Comparison of ENCODE assay signal across 26 mouse cellular contexts in the genomic region with DNA sequence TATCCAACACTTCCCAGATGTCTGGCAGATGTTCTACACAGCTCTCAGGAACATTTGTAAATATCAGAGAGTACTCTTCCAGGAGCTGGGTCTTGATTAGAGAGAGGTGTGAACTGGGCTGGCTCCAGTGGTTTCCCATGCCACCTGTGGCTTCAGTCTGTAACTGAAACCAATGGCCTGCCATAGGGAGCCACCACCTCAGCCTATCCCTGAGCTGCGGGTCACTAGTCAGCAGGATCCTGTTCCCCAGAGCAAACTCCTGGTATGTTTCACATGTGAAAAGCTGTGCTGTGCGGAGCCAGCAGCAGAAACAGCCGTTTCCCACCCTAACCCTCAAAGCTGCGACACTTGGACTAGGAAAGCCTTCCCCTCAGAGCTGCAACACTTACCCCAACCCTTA. TPM values are rescaled to one million over a fixed set of nuclear protein-coding genes. Genes with fewer than 3 reads are reported as not detected.
DNase-seq lines count a peak whose midpoint lies in the region; ATAC-seq and TF ChIP-seq lines count a peak whose summit lies in the region.
"Had no signal": no experiment of that assay in that cellular context is flagged by ENCODE, and none has a peak within 500 bp of the region (broad histone marks: within the 10 kb centered on the region; RNA-seq: fewer than 3 reads in every experiment).

No protein-coding gene starts in this region.

- H3K4me1 ChIP-seq in kidney, embryonic 14.5 days (ENCODE audit: control insufficient read depth, insufficient read depth, low read length), result no peaks in the 10 kb centered on the region; the same call in 1 of the 2 replicates
- H3K4me1 ChIP-seq in kidney, postnatal 0 days (replicated peaks; ENCODE audit: insufficient read depth, low read length), result no peaks in the 10 kb centered on the region
- H3K4me1 ChIP-seq in intestine, embryonic 16.5 days (ENCODE audit: control insufficient read depth, insufficient read depth, low read length), result peaks cover 5% of the 10 kb centered on the region; the same call in 1 of the 2 replicates
- peaks cover 10% of the 10 kb centered on the region; the same call in 1 of the 2 replicates for H3K4me1 ChIP-seq in embryonic facial prominence, embryonic 10.5 days
- H3K4me1 ChIP-seq: embryonic facial prominence, embryonic 13.5 days; forebrain, embryonic 12.5 days; forebrain, embryonic 15.5 days; hindbrain, embryonic 12.5 days; hindbrain, embryonic 15.5 days had no signal

- 43% methylated on average over 4 of the region's 4 CpGs for WGBS in kidney, embryonic 14.5 days
- 42% methylated on average over 4 of the region's 4 CpGs for WGBS in kidney, postnatal 0 days
- WGBS in intestine, embryonic 16.5 days, result 75% methylated on average over 4 of the region's 4 CpGs
- WGBS in embryonic facial prominence, embryonic 10.5 days, result 79% methylated on average over 4 of the region's 4 CpGs

- ATAC-seq in kidney, embryonic 14.5 days (ENCODE audit: low FRiP score, low TSS enrichment), result peak; percentile 79
- 0 out of 2 replicates have a peak, but pooled peaks have one; percentile 49 for ATAC-seq in kidney, postnatal 0 days (replicated peaks; ENCODE audit: low FRiP score, low read depth)
- ATAC-seq in intestine, embryonic 16.5 days, result peak; percentile 14; the same call in 1 of the 2 replicates
- ATAC-seq: forebrain, embryonic 15.5 days; Patski had no signal

- TF ChIP-seq CTCF in kidney, postnatal 0 days (IDR thresholded peaks at IDR 0.05; ENCODE audit: low read depth), result no peak

- DNase-seq in kidney, adult 9 months, result no peak
- DNase-seq in kidney, postnatal 0 days (ENCODE audit: low spot score), result no peak
- DNase-seq in kidney, postnatal 36 days, result no peak
- DNase-seq in right cerebral cortex, postnatal 14 days, result no peak
- no peak for DNase-seq in embryonic facial prominence, embryonic 10.5 days (ENCODE audit: low spot score)
- DNase-seq: adrenal gland, adult 2 months; adrenal gland, postnatal 14 days; B cell, adult 2 months; cerebellum, adult 11 months; cerebellum, adult 2 months; cerebellum, adult 9-11 months; cerebellum, postnatal 25 days; gastrocnemius, postnatal 14 days; heart, adult 11 months had no signal

- no peak overlapping the region for H3K4me2 ChIP-seq in kidney, embryonic 14.5 days (replicated peaks; ENCODE audit: low read depth, low read length)
- H3K4me2 ChIP-seq in kidney, postnatal 0 days (ENCODE audit: low read length), result no peak overlapping the region
- H3K4me2 ChIP-seq in intestine, embryonic 16.5 days (ENCODE audit: low read depth, low read length), result no peak overlapping the region
- H3K4me2 ChIP-seq: embryonic facial prominence, embryonic 13.5 days; forebrain, embryonic 12.5 days; forebrain, embryonic 15.5 days; heart, embryonic 11.5 days; hindbrain, embryonic 12.5 days; hindbrain, embryonic 15.5 days had no signal

- no peaks in the 10 kb centered on the region for H3K27me3 ChIP-seq in kidney, embryonic 14.5 days (ENCODE audit: control insufficient read depth, insufficient read depth, low read length)
- H3K27me3 ChIP-seq in kidney, postnatal 0 days (ENCODE audit: insufficient read depth, low read length), result no peaks in the 10 kb centered on the region
- no peaks in the 10 kb centered on the region for H3K27me3 ChIP-seq in intestine, embryonic 16.5 days (replicated peaks; ENCODE audit: control insufficient read depth, insufficient read depth, low read length)
- H3K27me3 ChIP-seq in embryonic facial prominence, embryonic 10.5 days (replicated peaks; ENCODE audit: low read depth, poor library complexity, severe bottlenecking), result no peaks in the 10 kb centered on the region
- H3K27me3 ChIP-seq: CH12.LX; embryonic facial prominence, embryonic 13.5 days; forebrain, embryonic 12.5 days; forebrain, embryonic 15.5 days; hindbrain, embryonic 12.5 days; hindbrain, embryonic 15.5 days; Patski had no signal

- H3K4me3 ChIP-seq in kidney, embryonic 14.5 days (ENCODE audit: low read length), result no peak overlapping the region
- H3K4me3 ChIP-seq in kidney, postnatal 0 days (replicated peaks; ENCODE audit: low read depth, low read length), result no peak overlapping the region
- no peak overlapping the region for H3K4me3 ChIP-seq in intestine, embryonic 16.5 days (ENCODE audit: low read length)
- no peak overlapping the region for H3K4me3 ChIP-seq in embryonic facial prominence, embryonic 10.5 days
- H3K4me3 ChIP-seq: embryonic facial prominence, embryonic 13.5 days; erythroblast, embryonic 14.5 days; forebrain, embryonic 12.5 days; forebrain, embryonic 15.5 days; hindbrain, embryonic 12.5 days; hindbrain, embryonic 15.5 days had no signal

- no peak overlapping the region for H3K27ac ChIP-seq in kidney, embryonic 14.5 days (ENCODE audit: low read depth, low read length)
- H3K27ac ChIP-seq in kidney, postnatal 0 days, result no peak overlapping the region
- no peak overlapping the region; the same call in 1 of the 2 replicates for H3K27ac ChIP-seq in intestine, embryonic 16.5 days (ENCODE audit: low read length)
- H3K27ac ChIP-seq in embryonic facial prominence, embryonic 10.5 days (replicated peaks), result no peak overlapping the region
- H3K27ac ChIP-seq: embryonic facial prominence, embryonic 13.5 days; forebrain, embryonic 12.5 days; forebrain, embryonic 15.5 days; hindbrain, embryonic 12.5 days; hindbrain, embryonic 15.5 days had no signal

- no peak overlapping the region for H3K9ac ChIP-seq in kidney, embryonic 14.5 days (ENCODE audit: low read depth, low read length)
- H3K9ac ChIP-seq in kidney, postnatal 0 days (ENCODE audit: low read depth, low read length), result no peak overlapping the region
- H3K9ac ChIP-seq in intestine, embryonic 16.5 days (ENCODE audit: low read depth, low read length), result no peak overlapping the region
- H3K9ac ChIP-seq: embryonic facial prominence, embryonic 13.5 days; forebrain, embryonic 12.5 days; forebrain, embryonic 15.5 days; hindbrain, embryonic 12.5 days; hindbrain, embryonic 15.5 days had no signal

- H3K36me3 ChIP-seq in kidney, embryonic 14.5 days (ENCODE audit: control insufficient read depth, insufficient read depth, low read length), result no peaks in the 10 kb centered on the region
- H3K36me3 ChIP-seq in kidney, postnatal 0 days (ENCODE audit: insufficient read depth, low read length), result no peaks in the 10 kb centered on the region
- no peaks in the 10 kb centered on the region for H3K36me3 ChIP-seq in intestine, embryonic 16.5 days (ENCODE audit: control insufficient read depth, insufficient read depth, low read length)
- H3K36me3 ChIP-seq in embryonic facial prominence, embryonic 10.5 days (replicated peaks), result no peaks in the 10 kb centered on the region
- H3K36me3 ChIP-seq: embryonic facial prominence, embryonic 13.5 days; forebrain, embryonic 12.5 days; forebrain, embryonic 15.5 days; G1E; hindbrain, embryonic 12.5 days; hindbrain, embryonic 15.5 days had no signal

- H3K9me3 ChIP-seq in kidney, embryonic 14.5 days (ENCODE audit: control insufficient read depth, low read length), result no peaks in the 10 kb centered on the region
- no peaks in the 10 kb centered on the region for H3K9me3 ChIP-seq in kidney, postnatal 0 days (replicated peaks; ENCODE audit: low read length)
- no peaks in the 10 kb centered on the region for H3K9me3 ChIP-seq in intestine, embryonic 16.5 days (ENCODE audit: control insufficient read depth, low read length)
- no peaks in the 10 kb centered on the region for H3K9me3 ChIP-seq in embryonic facial prominence, embryonic 10.5 days
- H3K9me3 ChIP-seq: embryonic facial prominence, embryonic 13.5 days; forebrain, embryonic 12.5 days; forebrain, embryonic 15.5 days; G1E; hindbrain, embryonic 12.5 days; hindbrain, embryonic 15.5 days had no signal

RNA-seq across cellular contexts. Expression of gene Zcchc2, which starts 28.7 kb away (rescaled TPM):
- polyA plus RNA-seq in kidney, embryonic 14.5 days (2014; fragmentation: Nextera tagmentation; extraction: Ambion mirVana), result 3.3 and 5.0 TPM in 2 replicates
- 2.5 and 2.6 TPM in 2 replicates for polyA plus RNA-seq in kidney, postnatal 0 days (2015; fragmentation: Nextera tagmentation; extraction: Ambion mirVana)
- polyA plus RNA-seq in intestine, embryonic 16.5 days (2015; fragmentation: Nextera tagmentation; extraction: Ambion mirVana), result 1.8 and 2.0 TPM in 2 replicates
- 1.9 and 2.3 TPM in 2 replicates for polyA plus RNA-seq in embryonic facial prominence, embryonic 10.5 days (2016; fragmentation: Nextera tagmentation; extraction: Ambion mirVana)

Comparison
In these comparisons a context has a peak if more than half of its experiments do, and no peak if none do; other contexts are left out.
1. ATAC-seq: peak in every context shown above with its lines; median percentile 79 in kidney, embryonic 14.5 days; 49 in kidney, postnatal 0 days; 14 in intestine, embryonic 16.5 days.